Mouse (Mus musculus): ENCODE data around the gene Gm10197. TPM values are rescaled to one million over a fixed set of nuclear protein-coding genes. Genes with fewer than 3 reads are reported as not detected.

Gm10197 gene
- not detected in 2 replicates for polyA plus RNA-seq (2012; ENCODE audit: insufficient read depth, insufficient read length, missing spikeins)

DNA sequence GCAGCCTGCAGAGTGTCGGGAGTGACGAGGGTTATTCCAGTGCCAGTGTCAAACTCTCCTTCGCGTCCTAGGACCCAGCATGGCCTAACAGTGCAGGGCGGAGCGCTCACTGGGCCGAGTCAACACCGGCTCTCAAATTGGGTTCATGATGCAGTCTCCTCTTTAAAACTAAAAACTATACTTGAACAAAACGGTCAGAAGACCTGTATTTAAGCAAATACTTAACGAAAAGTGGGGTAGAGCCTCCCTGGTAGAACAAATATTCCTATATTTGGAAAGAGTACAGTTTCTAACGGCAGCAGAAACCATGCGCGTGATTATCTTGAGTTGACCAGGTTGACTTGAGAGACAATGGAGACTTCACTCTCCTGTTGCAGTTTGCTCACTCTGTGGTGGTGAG lies at the start of gene Gm10197:
TSS of gene Gm10197 (minus strand) at position 101 of the 400 bp plus-strand sequence.
- H3K4me3 ChIP-seq (ENCODE audit: insufficient read depth, low read length) = no peak within 1 kb of the TSS
- H3K27ac ChIP-seq (ENCODE audit: insufficient read depth, low read depth, low read length) = no peak within 1 kb of the TSS
- TF ChIP-seq POLR2A (IDR thresholded peaks at IDR 0.05; ENCODE audit: borderline replicate concordance, low read depth, low read length) = no peak
- no peak for TF ChIP-seq CTCF (IDR thresholded peaks at IDR 0.05; ENCODE audit: low read depth, low read length)
- H3K4me1 ChIP-seq (ENCODE audit: control insufficient read depth, insufficient read depth, low read length) = no peaks in the 10 kb centered on the region

DNA sequence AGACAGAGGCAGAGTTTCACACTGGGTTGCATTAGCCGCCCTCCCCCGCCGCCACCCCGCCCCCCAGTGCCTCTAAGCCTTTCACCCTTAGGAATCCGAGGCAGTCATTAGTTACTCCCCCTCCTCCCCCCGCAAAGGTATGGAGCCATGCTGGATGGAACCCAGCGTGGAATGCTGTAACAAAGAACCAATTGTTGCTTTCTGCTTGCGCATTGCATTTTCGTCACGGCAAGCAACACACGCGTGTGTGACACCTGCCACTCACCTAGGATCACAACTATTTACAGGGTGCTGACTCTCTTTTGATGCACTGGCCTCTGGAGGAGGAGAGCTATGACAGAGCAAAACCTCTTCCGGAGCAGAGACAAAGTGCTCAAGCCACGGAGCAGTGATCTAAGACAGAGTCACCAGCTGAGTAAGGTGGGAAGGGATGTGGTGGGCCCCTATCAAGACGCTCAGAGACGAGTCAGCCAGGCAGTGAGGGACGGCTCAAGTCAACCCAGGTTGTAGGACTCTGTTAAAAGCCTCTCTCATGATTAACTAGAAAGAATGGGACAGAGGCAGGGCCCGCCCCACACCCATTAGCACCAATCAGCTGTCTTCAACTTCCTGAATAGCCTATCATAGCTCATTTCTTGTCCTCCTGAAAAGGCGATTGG lies 49.5 kb upstream of the Gm10197 start:
- no peak overlapping the region for H3K4me3 ChIP-seq (ENCODE audit: insufficient read depth, low read length)
- no peak for TF ChIP-seq CTCF (IDR thresholded peaks at IDR 0.05; ENCODE audit: low read depth, low read length)
- TF ChIP-seq POLR2A (IDR thresholded peaks at IDR 0.05; ENCODE audit: borderline replicate concordance, low read depth, low read length) = no peak
- no peak overlapping the region for H3K27ac ChIP-seq (ENCODE audit: insufficient read depth, low read depth, low read length)
- peaks cover 26% of the 10 kb centered on the region for H3K4me1 ChIP-seq (ENCODE audit: control insufficient read depth, insufficient read depth, low read length)

- H3K4me1 ChIP-seq (ENCODE audit: control insufficient read depth, insufficient read depth, low read length) = peaks cover 22% of the 10 kb centered on the region
- no peak overlapping the region for H3K4me3 ChIP-seq (ENCODE audit: insufficient read depth, low read length)
- no peak overlapping the region for H3K27ac ChIP-seq (ENCODE audit: insufficient read depth, low read depth, low read length)
- TF ChIP-seq CTCF (IDR thresholded peaks at IDR 0.05; ENCODE audit: low read depth, low read length) = peak; percentile 36
- TF ChIP-seq POLR2A (IDR thresholded peaks at IDR 0.05; ENCODE audit: borderline replicate concordance, low read depth, low read length) = no peak
These were observed 48.3 kb upstream of the Gm10197 start for GRCm38 (mm10) chr19:53419834-53420233.

DNA sequence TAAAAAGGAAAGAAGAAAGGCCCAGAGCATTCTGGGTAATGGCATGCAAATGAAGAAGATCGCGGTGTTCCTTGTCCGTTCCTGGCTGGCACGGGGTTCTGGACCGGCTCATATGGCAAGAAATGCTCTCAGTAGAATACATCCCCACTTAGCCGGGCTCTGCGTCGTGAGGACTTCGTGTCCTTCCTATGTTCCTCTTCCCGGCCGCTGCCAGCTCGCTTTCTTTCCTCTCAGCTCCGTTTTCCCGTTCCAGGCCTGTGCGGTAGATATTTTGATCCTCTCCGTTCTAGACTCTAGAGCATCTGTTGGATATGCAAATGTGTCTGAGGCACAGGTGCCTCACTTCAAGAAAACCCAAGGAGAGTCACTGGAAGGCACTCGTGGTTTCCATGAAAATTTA lies 43.6 kb upstream of the Gm10197 start:
- TF ChIP-seq POLR2A (IDR thresholded peaks at IDR 0.05; ENCODE audit: borderline replicate concordance, low read depth, low read length) (no peak), CTCF (IDR thresholded peaks at IDR 0.05; ENCODE audit: low read depth, low read length) (no peak)
- Histone ChIP-seq H3K4me1 (ENCODE audit: control insufficient read depth, insufficient read depth, low read length) (peaks cover 3% of the 10 kb centered on the region; the same call in 1 of the 2 replicates), H3K4me3 (ENCODE audit: insufficient read depth, low read length) (no peak overlapping the region), H3K27ac (ENCODE audit: insufficient read depth, low read depth, low read length) (no peak overlapping the region)

DNA sequence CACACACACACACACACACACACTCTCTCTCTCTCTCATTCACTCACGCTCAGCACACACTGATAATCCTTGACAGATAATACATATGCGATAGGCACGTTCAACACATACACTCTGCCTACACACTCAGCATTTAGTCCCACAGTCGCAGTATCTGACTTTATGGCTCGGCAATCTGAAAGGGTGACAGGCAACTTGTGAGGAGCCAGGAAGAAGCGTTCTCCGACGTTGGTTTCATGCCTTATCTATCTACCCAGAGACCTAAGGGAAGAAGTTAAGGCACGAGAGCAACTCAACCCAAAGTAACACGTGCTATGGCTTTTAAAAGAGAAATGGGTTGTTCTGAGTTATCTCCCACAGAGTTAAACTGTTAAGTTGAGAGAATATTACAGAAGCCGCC lies 43.1 kb upstream of the Gm10197 start:
- peaks cover 3% of the 10 kb centered on the region; the same call in 1 of the 2 replicates for H3K4me1 ChIP-seq (ENCODE audit: control insufficient read depth, insufficient read depth, low read length)
- H3K27ac ChIP-seq (ENCODE audit: insufficient read depth, low read depth, low read length) = no peak overlapping the region
- no peak for TF ChIP-seq CTCF (IDR thresholded peaks at IDR 0.05; ENCODE audit: low read depth, low read length)
- TF ChIP-seq POLR2A (IDR thresholded peaks at IDR 0.05; ENCODE audit: borderline replicate concordance, low read depth, low read length) = no peak
- no peak overlapping the region for H3K4me3 ChIP-seq (ENCODE audit: insufficient read depth, low read length)

GRCm38 (mm10) chr19:53413617-53414380 lies 42.2 kb upstream of the Gm10197 start:
- no peak overlapping the region for H3K27ac ChIP-seq (ENCODE audit: insufficient read depth, low read depth, low read length)
- no peak overlapping the region for H3K4me3 ChIP-seq (ENCODE audit: insufficient read depth, low read length)
- no peak for TF ChIP-seq POLR2A (IDR thresholded peaks at IDR 0.05; ENCODE audit: borderline replicate concordance, low read depth, low read length)
- H3K4me1 ChIP-seq (ENCODE audit: control insufficient read depth, insufficient read depth, low read length) = peaks cover 4% of the 10 kb centered on the region

GRCm38 (mm10) chr19:53412149-53412848 lies 40.7 kb upstream of the Gm10197 start:
- Histone ChIP-seq H3K27ac (ENCODE audit: insufficient read depth, low read depth, low read length) (no peak overlapping the region), H3K4me3 (ENCODE audit: insufficient read depth, low read length) (no peak overlapping the region), H3K4me1 (ENCODE audit: control insufficient read depth, insufficient read depth, low read length) (peaks cover 9% of the 10 kb centered on the region)
- TF ChIP-seq POLR2A (IDR thresholded peaks at IDR 0.05; ENCODE audit: borderline replicate concordance, low read depth, low read length) (no peak), CTCF (IDR thresholded peaks at IDR 0.05; ENCODE audit: low read depth, low read length) (no peak)

- H3K27ac ChIP-seq (ENCODE audit: insufficient read depth, low read depth, low read length) = no peak overlapping the region
These were observed 38.2 kb upstream of the Gm10197 start for GRCm38 (mm10) chr19:53409663-53410307.

DNA sequence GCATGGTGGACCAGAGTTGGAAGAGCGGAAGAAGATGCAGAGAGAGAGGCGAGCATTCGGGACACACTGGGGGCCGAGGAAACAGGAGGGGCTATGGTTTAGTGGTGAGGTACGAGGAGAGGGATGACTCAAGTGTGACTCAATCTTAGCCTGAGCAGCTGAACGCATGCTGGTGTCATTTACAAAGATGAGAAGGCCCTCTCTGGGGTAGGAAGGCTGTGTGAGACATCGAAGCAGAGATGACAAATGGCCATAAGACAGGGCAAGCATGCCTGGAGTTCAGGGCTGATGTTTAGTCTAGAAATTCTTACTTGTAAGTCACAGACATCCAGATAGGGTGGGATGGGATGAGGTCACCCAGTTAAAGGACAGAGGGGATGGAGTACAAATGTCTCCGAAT lies 36.8 kb upstream of the Gm10197 start:
- Histone ChIP-seq H3K27ac (ENCODE audit: insufficient read depth, low read depth, low read length) (no peak overlapping the region), H3K4me1 (ENCODE audit: control insufficient read depth, insufficient read depth, low read length) (peaks cover 24% of the 10 kb centered on the region), H3K4me3 (ENCODE audit: insufficient read depth, low read length) (no peak overlapping the region)
- no peak for TF ChIP-seq CTCF (IDR thresholded peaks at IDR 0.05; ENCODE audit: low read depth, low read length)
- no peak for TF ChIP-seq POLR2A (IDR thresholded peaks at IDR 0.05; ENCODE audit: borderline replicate concordance, low read depth, low read length)

More at GRCm38 (mm10) chr19:53409663-53410307, 38.2 kb upstream of the Gm10197 start:
- Histone ChIP-seq H3K4me3 (ENCODE audit: insufficient read depth, low read length) (no peak overlapping the region), H3K4me1 (ENCODE audit: control insufficient read depth, insufficient read depth, low read length) (peaks cover 20% of the 10 kb centered on the region)
- no peak for TF ChIP-seq POLR2A (IDR thresholded peaks at IDR 0.05; ENCODE audit: borderline replicate concordance, low read depth, low read length)
- TF ChIP-seq CTCF (IDR thresholded peaks at IDR 0.05; ENCODE audit: low read depth, low read length) = no peak

Measured in bone marrow macrophage, adult 2 months (primary cell).